In the genomic region with DNA sequence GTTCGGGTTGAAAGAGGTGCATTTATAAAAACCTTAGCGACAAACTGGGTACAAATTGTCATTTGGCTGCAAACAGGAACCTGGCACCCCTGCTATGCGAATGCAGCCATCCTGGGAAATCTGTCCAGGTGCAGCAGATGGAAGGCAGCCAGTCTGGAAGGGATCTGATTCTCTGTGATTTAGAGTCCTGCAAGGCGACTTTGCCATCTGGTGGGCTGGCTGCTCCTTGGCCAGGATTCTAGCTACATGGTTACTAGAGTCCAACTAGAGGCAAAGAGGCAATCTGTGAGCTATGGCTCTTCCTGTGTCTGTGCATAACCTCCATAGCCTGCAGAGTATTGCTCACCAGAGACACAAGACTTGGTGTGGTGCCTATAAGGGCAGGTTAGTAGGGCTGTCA, we compare ENCODE assay signal across 17 mouse cellular contexts. TPM values are rescaled to one million over a fixed set of nuclear protein-coding genes. Genes with fewer than 3 reads are reported as not detected.
A peak's percentile ranks its signal among the peaks of the same experiment; 100 is the strongest.
DNase-seq lines count a peak whose midpoint lies in the region; ATAC-seq and TF ChIP-seq lines count a peak whose summit lies in the region.
"Had no signal": no experiment of that assay in that cellular context is flagged by ENCODE, and none has a peak within 500 bp of the region (broad histone marks: within the 10 kb centered on the region; RNA-seq: fewer than 3 reads in every experiment).

No protein-coding gene starts in this region.

- no peaks in the 10 kb centered on the region for H3K9me3 ChIP-seq in hindbrain, embryonic 14.5 days (ENCODE audit: control insufficient read depth, low read length)
- no peaks in the 10 kb centered on the region for H3K9me3 ChIP-seq in hindbrain, embryonic 12.5 days (replicated peaks)
- no peaks in the 10 kb centered on the region for H3K9me3 ChIP-seq in midbrain, postnatal 0 days (ENCODE audit: low read length)
- H3K9me3 ChIP-seq in midbrain, embryonic 10.5 days (replicated peaks): no peaks in the 10 kb centered on the region
- no peaks in the 10 kb centered on the region for H3K9me3 ChIP-seq in neural tube, embryonic 15.5 days (replicated peaks)
- H3K9me3 ChIP-seq: limb, embryonic 13.5 days had no signal

- H3K27me3 ChIP-seq in hindbrain, embryonic 14.5 days (ENCODE audit: control insufficient read depth, insufficient read depth, low read length): no peaks in the 10 kb centered on the region
- no peaks in the 10 kb centered on the region for H3K27me3 ChIP-seq in hindbrain, embryonic 12.5 days
- no peaks in the 10 kb centered on the region for H3K27me3 ChIP-seq in midbrain, postnatal 0 days (ENCODE audit: insufficient read depth, low read length)
- H3K27me3 ChIP-seq in midbrain, embryonic 10.5 days (ENCODE audit: low read depth, poor library complexity, severe bottlenecking): no peaks in the 10 kb centered on the region
- H3K27me3 ChIP-seq in cerebellum, adult 2 months (ENCODE audit: control insufficient read depth, insufficient read depth, low read length): no peaks in the 10 kb centered on the region
- H3K27me3 ChIP-seq in neural tube, embryonic 15.5 days (replicated peaks): no peaks in the 10 kb centered on the region
- H3K27me3 ChIP-seq: limb, embryonic 13.5 days had no signal

- 71% methylated on average over 4 of the region's 4 CpGs for WGBS in hindbrain, embryonic 14.5 days
- 84% methylated on average over 4 of the region's 4 CpGs for WGBS in hindbrain, embryonic 12.5 days
- 82% methylated on average over 4 of the region's 4 CpGs for WGBS in midbrain, postnatal 0 days
- 89% methylated on average over 4 of the region's 4 CpGs for WGBS in midbrain, embryonic 10.5 days
- WGBS in cerebellum, adult 2 months: 6% methylated on average over 4 of the region's 4 CpGs
- 55% methylated on average over 4 of the region's 4 CpGs for WGBS in neural tube, embryonic 15.5 days

- H3K4me3 ChIP-seq in hindbrain, embryonic 14.5 days (replicated peaks; ENCODE audit: low read length): no peak overlapping the region
- no peak overlapping the region for H3K4me3 ChIP-seq in hindbrain, embryonic 12.5 days
- H3K4me3 ChIP-seq in midbrain, postnatal 0 days (ENCODE audit: low read depth, low read length): no peak overlapping the region
- no peak overlapping the region for H3K4me3 ChIP-seq in midbrain, embryonic 10.5 days
- H3K4me3 ChIP-seq in cerebellum, adult 2 months (replicated peaks; ENCODE audit: insufficient read depth, low read depth, low read length): no peak overlapping the region
- no peak overlapping the region for H3K4me3 ChIP-seq in neural tube, embryonic 15.5 days (replicated peaks)
- H3K4me3 ChIP-seq: gastrocnemius, adult 2 months; limb, embryonic 13.5 days had no signal

- H3K27ac ChIP-seq in hindbrain, embryonic 14.5 days: no peak overlapping the region
- H3K27ac ChIP-seq in hindbrain, embryonic 12.5 days: no peak overlapping the region
- no peak overlapping the region for H3K27ac ChIP-seq in midbrain, postnatal 0 days (ENCODE audit: low read depth, low read length)
- H3K27ac ChIP-seq in midbrain, embryonic 10.5 days (replicated peaks): no peak overlapping the region
- no peak overlapping the region; the same call in 1 of the 2 replicates for H3K27ac ChIP-seq in cerebellum, adult 2 months (ENCODE audit: insufficient read depth, low read length)
- H3K27ac ChIP-seq in neural tube, embryonic 15.5 days (replicated peaks): 0 out of 2 replicates have a peak overlapping the region, but pooled peaks have one; percentile 37
- H3K27ac ChIP-seq: gastrocnemius, adult 2 months; limb, embryonic 13.5 days; macrophage had no signal

- H3K4me2 ChIP-seq in hindbrain, embryonic 14.5 days (replicated peaks): no peak overlapping the region
- H3K4me2 ChIP-seq in hindbrain, embryonic 12.5 days (replicated peaks): no peak overlapping the region
- no peak overlapping the region for H3K4me2 ChIP-seq in midbrain, postnatal 0 days (ENCODE audit: low read depth, low read length, poor library complexity, severe bottlenecking)
- H3K4me2 ChIP-seq in neural tube, embryonic 15.5 days: no peak overlapping the region
- H3K4me2 ChIP-seq: limb, embryonic 13.5 days had no signal

- H3K36me3 ChIP-seq in hindbrain, embryonic 14.5 days (replicated peaks; ENCODE audit: control insufficient read depth, insufficient read depth): no peaks in the 10 kb centered on the region
- no peaks in the 10 kb centered on the region for H3K36me3 ChIP-seq in hindbrain, embryonic 12.5 days
- no peaks in the 10 kb centered on the region for H3K36me3 ChIP-seq in midbrain, postnatal 0 days (ENCODE audit: insufficient read depth, low read length)
- no peaks in the 10 kb centered on the region for H3K36me3 ChIP-seq in midbrain, embryonic 10.5 days
- H3K36me3 ChIP-seq in neural tube, embryonic 15.5 days: no peaks in the 10 kb centered on the region
- H3K36me3 ChIP-seq: G1E; limb, embryonic 13.5 days had no signal

- TF ChIP-seq POLR2A in cerebellum, adult 2 months (IDR thresholded peaks at IDR 0.05; ENCODE audit: borderline replicate concordance, insufficient read depth, low read length): no peak

- ATAC-seq in hindbrain, embryonic 14.5 days (ENCODE audit: low FRiP score): no peak
- no peak for ATAC-seq in hindbrain, embryonic 12.5 days (ENCODE audit: low FRiP score)
- ATAC-seq in midbrain, postnatal 0 days (ENCODE audit: low FRiP score): no peak
- ATAC-seq in neural tube, embryonic 15.5 days (ENCODE audit: low FRiP score): 0 out of 2 replicates have a peak, but pooled peaks have one; percentile 31
- ATAC-seq: liver, postnatal 0 days had no signal

- DNase-seq in hindbrain, embryonic 14.5 days (ENCODE audit: low spot score): peak; percentile 44
- DNase-seq in midbrain, postnatal 0 days (ENCODE audit: low spot score): peak; percentile 68
- DNase-seq in midbrain, embryonic 10.5 days (ENCODE audit: low spot score): no peak
- peak; percentile 98 to 99 for DNase-seq in cerebellum, adult 2 months
- DNase-seq in frontal cortex, postnatal 10 days (ENCODE audit: low spot score in 2 of 2): no peak
- DNase-seq: gastrocnemius, adult 2 months; heart, postnatal 36 days; kidney, adult 2 months; liver, postnatal 0 days; thymus, adult 18-20 months had no signal

- H3K9ac ChIP-seq in hindbrain, embryonic 14.5 days: no peak overlapping the region
- no peak overlapping the region for H3K9ac ChIP-seq in hindbrain, embryonic 12.5 days
- no peak overlapping the region for H3K9ac ChIP-seq in midbrain, postnatal 0 days (replicated peaks; ENCODE audit: low read length, poor library complexity, severe bottlenecking)
- H3K9ac ChIP-seq in neural tube, embryonic 15.5 days (replicated peaks): no peak overlapping the region
- H3K9ac ChIP-seq: limb, embryonic 13.5 days; liver, postnatal 0 days had no signal

- H3K4me1 ChIP-seq in hindbrain, embryonic 14.5 days (replicated peaks; ENCODE audit: control insufficient read depth, insufficient read depth, low read length): no peaks in the 10 kb centered on the region
- H3K4me1 ChIP-seq in hindbrain, embryonic 12.5 days: no peaks in the 10 kb centered on the region
- H3K4me1 ChIP-seq in midbrain, postnatal 0 days (ENCODE audit: insufficient read depth, low read length): no peaks in the 10 kb centered on the region
- no peaks in the 10 kb centered on the region for H3K4me1 ChIP-seq in midbrain, embryonic 10.5 days
- peaks cover 48% of the 10 kb centered on the region for H3K4me1 ChIP-seq in cerebellum, adult 2 months (ENCODE audit: control insufficient read depth, insufficient read depth, low read length)
- peaks cover 17% of the 10 kb centered on the region for H3K4me1 ChIP-seq in neural tube, embryonic 15.5 days

- TF ChIP-seq CTCF in midbrain, postnatal 0 days (IDR thresholded peaks at IDR 0.05): no peak
- peak; percentile 49; the same call in 1 of the 2 replicates for TF ChIP-seq CTCF in cerebellum, adult 2 months (IDR thresholded peaks at IDR 0.05; ENCODE audit: borderline replicate concordance, insufficient read depth, low read depth, low read length)

RNA-seq across cellular contexts. Expression of a gene that starts 53.3 kb away (rescaled TPM):
- polyA plus RNA-seq in hindbrain, embryonic 14.5 days (2014; fragmentation: Nextera tagmentation; extraction: Ambion mirVana): 60.1 and 67.4 TPM in 2 replicates
- 16.5 and 17.5 TPM in 2 replicates for polyA plus RNA-seq in hindbrain, embryonic 12.5 days (2016; fragmentation: Nextera tagmentation; extraction: Ambion mirVana)
- total RNA-seq in midbrain, postnatal 0 days (2014; rRNA removed): 188 and 196 TPM in 2 replicates
- 60.9 and 61.7 TPM in 2 replicates for polyA plus RNA-seq in midbrain, postnatal 0 days (2015; fragmentation: Nextera tagmentation; extraction: Ambion mirVana)
- polyA plus RNA-seq in midbrain, embryonic 10.5 days (2016; fragmentation: Nextera tagmentation; extraction: Ambion mirVana): 9.1 and 10.7 TPM in 2 replicates
- polyA plus RNA-seq in cerebellum, adult 2 months (2012; rRNA removed): 108 and 126 TPM in 2 replicates
- polyA plus RNA-seq in neural tube, embryonic 15.5 days (2015; fragmentation: Nextera tagmentation; extraction: Ambion mirVana): 53.5 and 56.7 TPM in 2 replicates
- total RNA-seq: monocyte, adult 5-6 weeks had no signal
- polyA plus RNA-seq: C2C12; G1E; liver, postnatal 0 days; macrophage had no signal

Comparison
In these comparisons a context has a peak if more than half of its experiments do, and no peak if none do; other contexts are left out.
1. DNase-seq: peak in hindbrain, embryonic 14.5 days (single experiment), midbrain, postnatal 0 days (single experiment) and cerebellum, adult 2 months (2 of 2); none in midbrain, embryonic 10.5 days (single experiment) and frontal cortex, postnatal 10 days (0 of 2).